Mouse (Mus musculus) layer of hippocampus, adult 11-12 months (tissue): ENCODE data around the gene Antxr2.

Experiments used
- DNase-seq: peaks from one replicate; pipeline ENCODE4 v3.0.0; 2022; ENCODE audit warnings: low spot score

The Antxr2 gene

GRCm38 (mm10) chr5:97835418-97835817 is 195.4 kb downstream of the Antxr2 start:
- DNase-seq, result no peak

- no peak for DNase-seq
These were observed 196.1 kb downstream of the Antxr2 start for GRCm38 (mm10) chr5:97834770-97835169.
